Mouse (Mus musculus): Measurements from ENCODE around the gene Dnase1l1. TPM values are rescaled to one million over a fixed set of nuclear protein-coding genes. Genes with fewer than 3 reads are reported as not detected.

Dnase1l1 gene
- 12.1 and 15.3 TPM in 2 replicates for polyA plus RNA-seq (2014; fragmentation: Nextera tagmentation; extraction: Ambion mirVana)

- Histone ChIP-seq H3K4me3 (ENCODE audit: low read depth, low read length) (peak within 1 kb of the TSS; percentile 71), H3K9me3 (ENCODE audit: control insufficient read depth, low read length) (no peaks in the 10 kb centered on the region), H3K36me3 (ENCODE audit: control insufficient read depth, insufficient read depth, low read length) (no peaks in the 10 kb centered on the region), H3K9ac (ENCODE audit: low read depth, low read length) (peak within 1 kb of the TSS; percentile 73), H3K4me2 (peak within 1 kb of the TSS; percentile 87), H3K27ac (ENCODE audit: low read depth, low read length) (peak within 1 kb of the TSS; percentile 93), H3K4me1 (replicated peaks; ENCODE audit: control insufficient read depth, insufficient read depth, low read length) (0 out of 2 replicates have a peak, but pooled peaks cover 3% of the 10 kb centered on the region), H3K27me3 (replicated peaks; ENCODE audit: control insufficient read depth, insufficient read depth, low read length) (no peaks in the 10 kb centered on the region)
- WGBS = 12% methylated on average over 15 of the region's 16 CpGs
- peak; percentile 64 for DNase-seq (ENCODE audit: low spot score)
- peak; percentile 95 for ATAC-seq (replicated peaks; ENCODE audit: low FRiP score)
Measured at GRCm38 (mm10) chrX:74281732-74282394, at the start of gene Dnase1l1, which contains the start of gene Taz. Gene Dnase1l1 (minus strand): TSS chrX:74282337. Gene Taz (plus strand): TSS chrX:74281912.

DNA sequence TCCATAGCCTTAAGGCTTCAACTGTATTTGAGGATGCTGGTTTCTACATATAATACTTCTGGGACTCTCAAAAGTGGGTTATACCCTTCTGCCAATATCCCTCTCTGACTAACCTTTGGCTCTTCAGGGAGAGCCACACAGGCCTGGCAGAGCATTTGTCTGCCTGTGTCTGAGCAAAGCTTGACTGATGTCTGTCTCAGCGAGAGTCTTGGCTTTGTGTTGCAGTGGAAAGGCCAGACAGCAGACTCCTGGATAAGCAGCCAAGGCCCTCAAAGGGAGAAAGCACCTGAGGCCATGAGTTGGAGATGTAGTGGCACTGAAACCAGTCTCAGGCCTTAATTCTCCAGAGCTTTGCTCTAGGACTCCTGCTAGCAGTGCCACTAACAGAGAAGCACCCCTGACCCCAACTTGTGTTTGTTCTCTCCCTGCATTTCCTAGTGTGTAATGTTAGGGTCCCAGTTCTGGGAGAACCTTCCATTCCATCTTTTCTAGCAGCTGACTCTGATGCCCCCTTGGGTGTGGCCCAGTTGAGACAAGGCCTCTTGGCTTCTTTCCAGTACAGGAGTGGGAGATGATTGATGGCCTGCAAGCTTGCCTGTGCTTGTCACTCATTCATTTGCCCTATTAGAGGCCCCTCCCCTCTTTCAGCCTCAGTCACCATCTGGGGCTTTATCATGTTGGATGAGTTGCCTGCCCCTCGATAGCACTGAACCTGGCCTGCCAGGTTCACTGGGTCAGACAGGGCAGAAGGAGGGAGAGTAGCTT, 48.2 kb upstream of the Dnase1l1 start:
- peaks cover 3% of the 10 kb centered on the region for H3K4me1 ChIP-seq (replicated peaks; ENCODE audit: control insufficient read depth, insufficient read depth, low read length)
- no peaks in the 10 kb centered on the region for H3K9me3 ChIP-seq (ENCODE audit: control insufficient read depth, low read length)
- H3K27ac ChIP-seq (ENCODE audit: low read depth, low read length) = no peak overlapping the region
- WGBS = 49% methylated on average over 2 of the region's 2 CpGs
- H3K9ac ChIP-seq (ENCODE audit: low read depth, low read length) = no peak overlapping the region
- no peak for ATAC-seq (replicated peaks; ENCODE audit: low FRiP score)
- H3K36me3 ChIP-seq (ENCODE audit: control insufficient read depth, insufficient read depth, low read length) = no peaks in the 10 kb centered on the region
- no peak overlapping the region for H3K4me3 ChIP-seq (ENCODE audit: low read depth, low read length)
- peak overlapping the region; percentile 70 for H3K4me2 ChIP-seq
- no peak for DNase-seq (ENCODE audit: low spot score)
- no peaks in the 10 kb centered on the region for H3K27me3 ChIP-seq (replicated peaks; ENCODE audit: control insufficient read depth, insufficient read depth, low read length)

DNA sequence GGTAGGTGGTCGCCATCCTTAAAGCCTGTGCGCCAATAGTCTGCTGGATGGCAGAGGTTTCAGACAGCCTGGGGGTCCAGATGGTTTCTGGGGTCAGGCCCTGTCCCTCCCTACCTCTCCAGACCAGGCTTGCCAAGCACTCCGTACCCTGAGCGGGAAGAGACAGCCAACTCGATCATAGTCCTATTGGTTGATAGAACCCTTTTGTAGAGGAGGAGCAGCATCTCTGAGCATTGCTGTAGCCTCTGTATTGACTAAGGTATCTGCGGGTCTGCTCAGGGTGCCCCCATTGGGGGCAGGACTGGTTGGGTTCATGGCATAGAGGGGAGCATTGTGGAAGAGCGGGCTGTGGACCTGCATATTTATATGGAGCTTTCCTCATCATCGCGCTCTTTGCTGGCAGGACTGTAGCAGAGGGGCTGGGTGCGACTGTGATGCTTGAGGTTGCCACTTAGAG, 47.1 kb upstream of the Dnase1l1 start:
- Histone ChIP-seq H3K27ac (ENCODE audit: low read depth, low read length) (no peak overlapping the region), H3K27me3 (replicated peaks; ENCODE audit: control insufficient read depth, insufficient read depth, low read length) (no peaks in the 10 kb centered on the region), H3K4me2 (peak overlapping the region; percentile 70), H3K36me3 (ENCODE audit: control insufficient read depth, insufficient read depth, low read length) (no peaks in the 10 kb centered on the region), H3K9me3 (ENCODE audit: control insufficient read depth, low read length) (no peaks in the 10 kb centered on the region), H3K4me3 (ENCODE audit: low read depth, low read length) (peak overlapping the region; percentile 52), H3K9ac (ENCODE audit: low read depth, low read length) (peak overlapping the region; percentile 64; the same call in 1 of the 2 replicates), H3K4me1 (replicated peaks; ENCODE audit: control insufficient read depth, insufficient read depth, low read length) (peaks cover 3% of the 10 kb centered on the region)
- WGBS = 15% methylated on average over 10 of the region's 10 CpGs
- ATAC-seq (replicated peaks; ENCODE audit: low FRiP score) (0 out of 2 replicates have a peak, but pooled peaks have one; percentile 24), DNase-seq (ENCODE audit: low spot score) (no peak)

DNA sequence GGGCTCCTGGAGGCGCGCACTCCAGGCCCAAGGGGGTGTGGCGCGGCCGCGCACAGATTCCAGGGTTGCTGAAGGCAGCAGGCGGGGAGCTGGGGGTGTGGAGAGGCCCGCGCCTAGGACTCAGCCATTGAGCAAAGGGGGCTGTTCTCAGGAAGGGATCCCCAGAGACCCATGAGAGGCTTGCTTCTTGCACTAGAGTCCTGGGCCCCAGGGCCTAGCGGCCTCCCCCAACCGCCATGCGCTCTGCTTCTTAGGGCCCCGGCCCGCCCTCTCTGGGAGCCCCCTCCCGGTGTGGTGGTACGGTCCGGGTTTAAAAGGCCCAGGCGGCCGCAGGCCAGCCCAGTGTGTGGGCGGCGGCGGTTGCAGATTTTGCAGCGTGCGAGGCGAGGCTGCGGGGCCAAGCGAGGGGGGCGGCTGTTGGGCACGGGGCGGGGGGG, 46.6 kb upstream of the Dnase1l1 start, which contains the start of gene Plxna3:
Plxna3 (plus strand) TSS at position 342 of the 437 bp plus-strand sequence.
- WGBS = 20% methylated on average over 27 of the region's 30 CpGs
- Histone ChIP-seq H3K9me3 (ENCODE audit: control insufficient read depth, low read length) (no peaks in the 10 kb centered on the region), H3K27ac (ENCODE audit: low read depth, low read length) (peak within 1 kb of the TSS; percentile 52; the same call in 1 of the 2 replicates), H3K27me3 (replicated peaks; ENCODE audit: control insufficient read depth, insufficient read depth, low read length) (no peaks in the 10 kb centered on the region), H3K36me3 (ENCODE audit: control insufficient read depth, insufficient read depth, low read length) (no peaks in the 10 kb centered on the region), H3K9ac (ENCODE audit: low read depth, low read length) (peak within 1 kb of the TSS; percentile 64), H3K4me1 (replicated peaks; ENCODE audit: control insufficient read depth, insufficient read depth, low read length) (peaks cover 3% of the 10 kb centered on the region), H3K4me3 (ENCODE audit: low read depth, low read length) (peak within 1 kb of the TSS; percentile 52), H3K4me2 (peak within 1 kb of the TSS; percentile 70)
- ATAC-seq (replicated peaks; ENCODE audit: low FRiP score) (peak; percentile 92), DNase-seq (ENCODE audit: low spot score) (peak; percentile 71)

DNA sequence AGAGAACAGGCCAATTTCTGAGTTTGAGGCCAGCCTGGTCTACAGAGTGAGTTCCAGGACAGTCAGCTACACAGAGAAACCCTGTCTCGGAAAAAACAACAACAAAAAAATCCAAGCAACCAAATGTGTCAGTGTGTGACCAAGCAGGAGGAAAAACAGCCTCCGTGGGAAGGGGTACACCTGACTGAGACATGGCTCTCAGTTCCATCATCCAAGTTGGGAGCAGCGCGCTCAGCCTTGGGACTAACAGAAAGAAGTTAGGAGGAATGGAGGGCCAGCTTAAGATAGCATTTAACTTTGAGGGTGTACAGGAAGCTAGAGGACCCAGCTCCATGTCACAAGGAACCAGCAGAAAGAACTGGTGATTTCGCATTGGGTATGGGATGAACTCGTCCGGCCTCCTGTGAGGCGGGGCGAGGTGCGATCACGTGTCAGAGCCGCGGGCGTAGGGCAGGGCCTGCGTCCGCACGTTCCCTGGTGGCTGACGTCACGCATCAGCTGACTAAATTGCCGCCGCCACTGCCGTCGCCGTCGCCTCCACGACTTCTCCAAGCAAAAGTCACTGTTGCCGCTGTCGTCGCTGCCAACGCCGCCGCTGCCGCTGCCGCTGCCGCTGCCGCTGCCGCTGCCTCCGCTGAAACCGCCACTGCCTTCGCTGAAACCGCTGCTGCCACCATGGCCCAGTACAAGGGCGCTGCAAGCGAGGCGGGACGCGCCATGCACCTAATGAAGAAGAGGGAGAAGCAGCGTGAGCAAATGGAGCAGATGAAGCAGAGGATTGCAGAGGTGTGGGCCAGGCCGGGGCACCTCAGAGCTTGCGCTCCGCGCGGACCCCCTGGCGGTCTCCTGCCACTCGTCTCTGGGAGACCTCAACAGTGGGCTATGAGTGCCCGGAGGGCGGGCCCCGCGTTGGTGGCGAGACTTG, 30.7 kb upstream of the Dnase1l1 start, which contains the start of gene Fam50a:
Fam50a (plus strand) TSS at position 494 of the 925 bp plus-strand sequence.
- Histone ChIP-seq H3K27ac (ENCODE audit: low read depth, low read length) (peak within 1 kb of the TSS; percentile 68), H3K36me3 (ENCODE audit: control insufficient read depth, insufficient read depth, low read length) (peaks cover 5% of the 10 kb centered on the region; the same call in 1 of the 2 replicates), H3K4me3 (ENCODE audit: low read depth, low read length) (peak within 1 kb of the TSS; percentile 73), H3K4me1 (replicated peaks; ENCODE audit: control insufficient read depth, insufficient read depth, low read length) (no peaks in the 10 kb centered on the region), H3K9ac (ENCODE audit: low read depth, low read length) (peak within 1 kb of the TSS; percentile 81), H3K4me2 (peak within 1 kb of the TSS; percentile 69), H3K27me3 (replicated peaks; ENCODE audit: control insufficient read depth, insufficient read depth, low read length) (no peaks in the 10 kb centered on the region; the same call in 1 of the 2 replicates), H3K9me3 (ENCODE audit: control insufficient read depth, low read length) (no peaks in the 10 kb centered on the region)
- ATAC-seq (replicated peaks; ENCODE audit: low FRiP score) (peak; percentile 94), DNase-seq (ENCODE audit: low spot score) (peak; percentile 77)
- 17% methylated on average over 58 of the region's 59 CpGs for WGBS

DNA sequence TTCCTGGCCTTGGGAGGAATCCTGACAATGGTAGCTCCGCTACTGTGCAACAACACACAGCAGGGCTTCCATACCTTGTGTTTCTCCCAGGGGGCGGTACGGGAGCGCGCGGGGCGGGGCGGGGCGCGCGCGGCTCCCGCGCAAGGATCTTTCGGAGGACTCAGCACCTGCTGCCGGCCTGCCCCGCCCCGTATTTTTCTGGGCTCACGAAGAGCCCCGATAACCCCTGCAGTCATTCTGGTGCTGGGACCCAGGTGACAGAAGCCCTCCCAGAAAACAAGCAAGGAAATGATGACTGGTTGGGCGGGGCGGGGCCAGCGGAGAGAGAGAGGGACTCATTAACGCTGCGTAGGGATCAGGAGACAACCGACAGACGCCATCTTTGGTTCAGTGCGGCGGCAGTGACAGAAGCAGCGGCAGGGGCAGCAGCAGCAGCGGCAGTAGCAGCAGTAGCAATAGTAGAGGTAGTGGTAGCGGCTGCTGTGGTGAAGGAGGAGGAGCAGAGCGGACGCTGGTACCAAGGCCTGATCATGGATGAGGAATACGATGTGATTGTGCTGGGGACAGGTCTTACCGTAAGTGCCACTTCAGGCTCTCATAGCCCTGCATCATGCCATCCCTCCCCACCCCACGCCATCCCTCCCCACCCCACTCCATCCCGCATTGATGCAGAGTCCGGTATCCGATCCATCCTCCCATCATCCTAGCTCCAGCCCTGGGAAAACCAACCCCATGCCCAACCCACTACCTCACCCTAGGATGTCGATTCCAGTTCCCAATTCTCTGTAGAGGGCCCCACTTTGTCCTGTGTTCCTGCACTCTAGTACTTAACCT, 22.9 kb upstream of the Dnase1l1 start, which contains the start of gene Gdi1:
Gdi1 (plus strand) TSS at position 132 of the 834 bp plus-strand sequence.
- peak within 1 kb of the TSS; percentile 78 for H3K27ac ChIP-seq (ENCODE audit: low read depth, low read length)
- peak; percentile 79 for DNase-seq (ENCODE audit: low spot score)

GRCm38 (mm10) chrX:74299721-74300120, 17.6 kb upstream of the Dnase1l1 start:
- DNase-seq (ENCODE audit: low spot score) = no peak
- Histone ChIP-seq H3K4me1 (replicated peaks; ENCODE audit: control insufficient read depth, insufficient read depth, low read length) (no peaks in the 10 kb centered on the region), H3K27me3 (replicated peaks; ENCODE audit: control insufficient read depth, insufficient read depth, low read length) (no peaks in the 10 kb centered on the region), H3K9ac (ENCODE audit: low read depth, low read length) (no peak overlapping the region), H3K9me3 (ENCODE audit: control insufficient read depth, low read length) (no peaks in the 10 kb centered on the region), H3K27ac (ENCODE audit: low read depth, low read length) (no peak overlapping the region), H3K4me3 (ENCODE audit: low read depth, low read length) (no peak overlapping the region), H3K4me2 (no peak overlapping the region), H3K36me3 (ENCODE audit: control insufficient read depth, insufficient read depth, low read length) (peaks cover 18% of the 10 kb centered on the region; the same call in 1 of the 2 replicates)
- ATAC-seq (replicated peaks; ENCODE audit: low FRiP score) = no peak
- WGBS = 66% methylated on average over 3 of the region's 3 CpGs

More for the DNA sequence above, 22.9 kb upstream of the Dnase1l1 start, which contains the start of gene Gdi1:
- 6% methylated on average over 41 of the region's 41 CpGs for WGBS
- Histone ChIP-seq H3K9me3 (ENCODE audit: control insufficient read depth, low read length) (no peaks in the 10 kb centered on the region), H3K4me2 (peak within 1 kb of the TSS; percentile 77), H3K27me3 (replicated peaks; ENCODE audit: control insufficient read depth, insufficient read depth, low read length) (no peaks in the 10 kb centered on the region), H3K4me3 (ENCODE audit: low read depth, low read length) (peak within 1 kb of the TSS; percentile 61), H3K4me1 (replicated peaks; ENCODE audit: control insufficient read depth, insufficient read depth, low read length) (no peaks in the 10 kb centered on the region), H3K36me3 (ENCODE audit: control insufficient read depth, insufficient read depth, low read length) (peaks cover 23% of the 10 kb centered on the region; the same call in 1 of the 2 replicates), H3K9ac (ENCODE audit: low read depth, low read length) (peak within 1 kb of the TSS; percentile 77)
- peak; percentile 85 for ATAC-seq (replicated peaks; ENCODE audit: low FRiP score)

Measured in liver, embryonic 11.5 days (tissue).